Mouse (Mus musculus) thymus, postnatal 10 days (tissue): Measurements from ENCODE around the gene Hoxa9.
A peak's percentile ranks its signal among the peaks of the same experiment; 100 is the strongest.

Experiments used
- DNase-seq, 2 experiments: peaks; one replicate each; pipeline ENCODE4 v3.0.0; 2021; ENCODE audit warnings: low spot score in 2 of 2

Hoxa9 gene

DNA sequence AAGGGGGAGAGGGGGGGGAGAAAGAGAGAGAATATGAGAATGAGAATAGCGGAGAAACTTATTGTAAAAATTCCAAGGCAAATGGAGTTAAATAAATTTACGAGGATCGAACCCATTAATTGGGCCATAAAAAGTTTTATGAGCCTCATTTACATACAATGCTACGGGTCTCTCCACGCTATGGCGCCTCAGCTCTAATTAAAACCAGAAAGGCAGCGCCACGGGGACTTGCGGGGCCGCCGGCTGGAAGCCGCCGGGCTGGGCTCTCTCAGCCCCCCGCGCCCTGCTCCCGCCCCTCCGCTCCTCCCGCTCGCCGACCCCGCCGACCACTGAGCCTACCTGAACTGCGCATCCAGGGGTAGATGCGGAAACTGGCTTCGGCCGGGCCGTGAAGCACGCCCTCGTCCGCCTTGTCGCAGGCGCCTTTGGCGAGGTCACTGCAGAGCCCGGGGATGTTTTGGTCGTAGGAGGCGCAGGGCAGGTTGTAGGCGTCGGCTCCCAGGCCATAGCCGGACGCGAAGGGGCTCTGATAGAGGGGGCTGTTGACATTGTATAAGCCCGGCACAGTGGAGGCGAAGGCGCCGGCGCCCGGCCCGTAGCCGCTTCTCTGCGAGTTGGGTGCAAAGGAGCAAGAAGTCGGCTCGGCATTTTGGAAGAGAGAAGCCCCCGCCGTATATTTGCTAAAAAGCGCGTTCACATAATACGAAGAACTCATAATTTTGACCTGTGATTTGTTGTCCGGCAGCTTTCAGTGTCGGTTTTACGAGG is 14.0 kb downstream of the Hoxa9 start:
- no peak for DNase-seq

DNA sequence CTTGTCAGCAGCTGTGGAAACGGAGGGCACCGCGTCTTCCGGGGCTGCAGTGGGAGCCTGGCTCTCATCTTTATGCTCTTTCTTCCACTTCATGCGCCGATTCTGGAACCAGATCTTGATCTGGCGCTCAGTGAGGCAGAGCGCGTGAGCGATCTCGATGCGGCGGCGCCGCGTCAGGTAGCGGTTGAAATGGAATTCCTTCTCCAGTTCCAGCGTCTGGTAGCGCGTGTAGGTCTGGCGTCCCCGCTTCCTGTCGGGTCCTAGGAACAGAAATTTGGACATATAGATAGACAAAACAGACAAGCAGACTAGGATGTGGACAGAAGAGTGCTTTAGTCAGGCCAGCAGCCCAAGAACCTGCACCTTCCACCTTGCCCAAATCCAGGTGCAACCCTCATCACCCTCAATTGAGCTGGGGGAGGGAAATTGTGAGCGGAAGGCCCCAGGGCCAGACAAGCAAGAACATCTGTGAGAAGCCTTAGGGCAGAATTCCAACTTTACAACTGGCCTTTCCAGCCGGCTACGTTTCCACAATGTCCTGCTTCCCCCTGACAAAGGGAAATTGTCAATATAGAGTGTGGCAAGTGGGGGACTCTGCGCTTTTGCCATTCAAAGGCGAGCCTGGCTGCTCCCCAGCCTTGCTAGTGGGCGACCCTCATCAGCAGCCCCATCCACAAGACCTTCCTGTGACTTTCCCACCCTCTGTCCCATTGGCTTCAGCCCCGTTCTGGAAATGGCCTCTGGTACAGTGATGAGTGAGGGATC is 14.9 kb downstream of the Hoxa9 start:
- no peak for DNase-seq

DNA sequence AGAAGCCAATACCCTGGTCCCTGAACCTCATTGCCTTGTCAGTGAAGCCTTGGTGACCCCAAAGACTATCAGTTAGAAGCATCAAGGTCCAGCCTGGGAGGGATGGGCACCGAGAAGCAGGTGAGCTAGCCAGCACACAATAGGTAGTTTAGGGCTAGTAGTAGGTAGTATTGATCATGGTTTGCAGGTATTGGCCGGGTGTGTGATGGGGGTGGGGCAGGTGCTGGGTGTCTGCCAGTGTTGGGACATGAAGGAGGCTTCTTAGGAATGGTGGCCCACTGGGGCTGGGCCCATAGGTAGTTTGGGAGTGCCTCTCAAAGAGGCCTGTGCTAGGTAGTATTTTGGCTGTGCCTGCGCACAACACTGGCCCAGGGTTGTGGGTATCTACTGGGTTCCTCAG is 15.8 kb downstream of the Hoxa9 start:
- no peak for DNase-seq

DNA sequence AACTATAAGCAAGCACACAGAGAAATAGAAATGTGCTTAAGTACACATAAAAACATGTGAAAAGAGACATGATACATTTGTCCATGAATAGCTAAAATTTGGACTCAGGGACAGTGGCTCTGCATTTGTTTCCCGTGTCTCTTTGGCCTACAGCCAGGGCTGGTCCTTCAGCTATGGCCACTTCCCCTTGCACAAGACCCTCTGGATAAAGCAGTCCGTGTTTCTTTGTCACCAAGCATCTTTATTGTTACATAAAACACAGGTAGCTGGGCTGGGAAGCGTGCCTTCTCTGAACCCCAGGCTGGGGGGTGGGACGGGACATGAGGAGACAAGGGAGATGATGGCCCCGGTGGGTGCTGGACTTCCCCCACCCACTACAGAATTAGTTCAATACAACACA is 16.6 kb downstream of the Hoxa9 start:
- DNase-seq, result no peak

DNA sequence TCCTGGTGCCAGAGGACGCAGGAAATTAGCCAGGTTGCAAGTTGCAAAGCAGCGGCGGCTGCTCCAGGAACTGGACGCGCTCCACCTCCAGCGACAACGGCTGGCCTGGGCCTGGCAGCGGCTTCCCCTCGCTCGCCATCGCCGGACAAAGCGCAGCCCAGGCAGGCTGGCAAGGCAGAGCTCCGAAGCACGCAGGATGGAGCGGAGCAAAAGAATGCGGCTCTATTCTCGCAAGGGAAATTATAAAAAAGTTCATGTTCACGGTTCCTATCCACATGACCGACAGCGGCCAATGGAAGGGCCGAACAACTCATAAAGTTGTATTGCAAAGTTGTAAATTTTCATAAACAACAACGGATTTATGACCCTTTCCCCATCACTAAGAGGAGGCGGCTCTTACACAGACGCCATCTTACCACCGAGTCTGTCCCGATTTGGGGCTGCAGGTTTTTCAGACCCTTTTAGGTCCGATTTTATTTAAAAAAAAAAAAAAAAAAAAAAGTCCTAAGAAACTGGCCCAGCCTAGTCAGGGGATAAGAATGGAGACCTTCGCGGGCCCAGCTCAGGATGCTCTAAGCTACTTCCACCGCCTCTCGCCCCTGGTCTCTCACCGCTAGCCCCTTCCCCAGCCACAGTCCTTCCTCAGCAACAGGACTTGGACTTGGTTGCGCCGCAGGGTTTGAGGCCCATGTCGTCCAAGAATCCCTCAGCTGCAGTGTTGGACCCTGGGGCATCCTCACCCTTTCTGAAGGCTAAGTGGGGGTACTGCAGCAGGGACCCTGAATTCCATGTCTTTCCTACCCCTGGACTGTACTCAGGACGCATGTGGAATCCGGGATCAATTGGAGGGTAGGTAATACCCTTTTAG is 17.5 kb downstream of the Hoxa9 start, which contains the start of the genes Hoxa3 and Gm28308:
Hoxa3 (minus strand) TSS at position 218 of the 868 bp plus-strand sequence.
Gm28308 (minus strand) TSS at position 221 of the 868 bp plus-strand sequence.
- no peak for DNase-seq

DNA sequence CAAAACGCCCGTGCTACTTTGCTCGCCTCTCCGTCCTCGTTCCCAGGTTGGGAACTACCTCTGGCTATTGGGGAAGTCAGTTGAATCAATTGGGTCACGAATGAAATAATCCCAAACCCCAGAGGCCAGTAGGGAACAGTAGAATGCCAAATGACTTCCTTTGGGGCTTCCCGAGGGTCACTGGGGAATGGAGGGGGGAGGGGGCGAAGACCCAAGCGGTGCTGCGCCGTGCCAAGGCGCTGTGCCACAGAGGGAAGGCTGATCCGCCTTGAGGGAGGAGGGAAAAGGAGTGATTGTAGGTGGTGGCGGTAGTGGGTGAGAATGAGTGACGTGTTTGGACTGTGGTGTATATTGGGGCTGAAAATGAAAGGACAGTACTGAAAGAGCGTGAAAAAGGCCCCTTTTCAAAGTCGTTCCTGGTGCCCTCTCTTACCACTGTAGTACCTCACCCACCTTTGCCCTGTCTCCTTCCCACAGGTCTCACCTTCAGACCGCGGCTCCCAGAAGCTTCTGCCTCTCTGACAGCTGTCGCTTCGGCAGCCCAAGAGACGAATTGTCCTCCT is 18.3 kb downstream of the Hoxa9 start:
- no peak for DNase-seq

DNA sequence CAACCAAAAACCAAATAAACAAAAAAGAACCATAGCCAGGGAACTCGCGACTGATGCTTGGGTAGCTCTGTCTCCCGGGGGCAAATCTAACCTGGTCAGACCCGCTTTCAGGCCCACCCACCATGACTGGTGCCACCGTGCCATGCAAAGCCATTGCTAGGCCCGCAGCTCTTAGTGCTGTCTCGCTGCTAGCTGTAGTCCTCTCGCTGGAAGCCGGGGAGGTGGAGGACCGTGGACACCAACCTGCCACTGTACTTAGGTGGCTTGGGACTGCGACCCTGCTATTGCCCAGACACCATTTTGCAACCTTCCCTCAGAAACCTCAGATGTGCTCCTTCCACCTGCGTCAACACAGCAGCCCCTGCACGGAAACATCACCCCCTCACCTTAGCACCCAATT is 18.9 kb downstream of the Hoxa9 start:
- no peak for DNase-seq

DNA sequence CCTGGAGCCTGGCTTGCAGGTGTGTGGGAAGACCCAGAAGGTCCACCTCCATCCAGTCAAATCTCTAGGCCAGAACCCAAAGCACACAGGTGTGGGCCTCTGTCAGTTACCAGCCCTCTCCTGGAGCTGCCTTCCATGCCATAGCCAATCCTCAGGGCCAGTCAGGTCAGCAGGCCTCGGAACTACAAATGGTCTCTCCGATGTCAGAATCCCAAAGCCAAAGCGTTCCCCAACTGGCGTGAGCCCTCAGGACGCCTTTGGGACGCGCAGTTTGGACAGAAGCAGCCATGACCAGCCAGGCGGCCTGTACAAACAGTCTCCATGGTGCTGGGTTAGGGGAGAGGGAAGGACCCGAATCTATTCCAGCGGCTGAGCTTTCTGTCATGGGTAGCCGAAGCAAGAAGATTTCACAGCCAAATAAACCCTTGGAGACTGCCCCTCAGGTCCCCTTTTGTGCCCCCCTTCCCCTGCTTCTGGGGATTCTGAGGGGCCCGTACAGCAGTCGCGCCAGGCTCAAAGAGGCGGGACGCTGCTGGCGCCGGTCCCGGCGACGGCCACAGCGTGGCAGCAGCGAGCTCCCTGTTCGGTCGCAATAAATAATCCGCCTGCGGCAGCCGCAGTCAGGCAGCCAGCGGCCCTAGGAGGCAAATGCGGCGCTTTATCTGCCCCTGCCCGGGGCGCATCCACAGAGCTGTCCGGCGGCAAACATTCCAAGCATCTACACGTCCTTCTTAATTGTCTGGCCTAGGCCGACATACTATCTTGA is 19.5 kb downstream of the Hoxa9 start:
- peak in 1 of 2 experiments; percentile 72 for DNase-seq

DNA sequence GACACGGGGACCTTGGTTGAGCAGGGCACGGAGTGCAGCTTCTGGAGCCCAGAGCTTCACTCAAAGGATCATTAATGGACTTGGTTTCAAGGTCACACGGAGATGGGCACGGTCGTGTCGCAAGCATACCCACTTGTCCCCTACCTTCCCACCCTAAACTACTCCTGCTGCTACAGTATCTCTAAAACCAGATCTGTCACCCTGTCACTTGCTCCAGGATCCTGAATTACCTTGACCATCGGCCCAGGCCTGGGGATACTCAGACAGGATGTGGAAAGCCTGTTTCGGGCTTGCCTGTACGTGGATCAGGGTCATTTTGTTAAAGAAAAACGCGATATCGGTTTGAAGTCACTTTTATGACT is 21.2 kb downstream of the Hoxa9 start:
- no peak for DNase-seq

DNA sequence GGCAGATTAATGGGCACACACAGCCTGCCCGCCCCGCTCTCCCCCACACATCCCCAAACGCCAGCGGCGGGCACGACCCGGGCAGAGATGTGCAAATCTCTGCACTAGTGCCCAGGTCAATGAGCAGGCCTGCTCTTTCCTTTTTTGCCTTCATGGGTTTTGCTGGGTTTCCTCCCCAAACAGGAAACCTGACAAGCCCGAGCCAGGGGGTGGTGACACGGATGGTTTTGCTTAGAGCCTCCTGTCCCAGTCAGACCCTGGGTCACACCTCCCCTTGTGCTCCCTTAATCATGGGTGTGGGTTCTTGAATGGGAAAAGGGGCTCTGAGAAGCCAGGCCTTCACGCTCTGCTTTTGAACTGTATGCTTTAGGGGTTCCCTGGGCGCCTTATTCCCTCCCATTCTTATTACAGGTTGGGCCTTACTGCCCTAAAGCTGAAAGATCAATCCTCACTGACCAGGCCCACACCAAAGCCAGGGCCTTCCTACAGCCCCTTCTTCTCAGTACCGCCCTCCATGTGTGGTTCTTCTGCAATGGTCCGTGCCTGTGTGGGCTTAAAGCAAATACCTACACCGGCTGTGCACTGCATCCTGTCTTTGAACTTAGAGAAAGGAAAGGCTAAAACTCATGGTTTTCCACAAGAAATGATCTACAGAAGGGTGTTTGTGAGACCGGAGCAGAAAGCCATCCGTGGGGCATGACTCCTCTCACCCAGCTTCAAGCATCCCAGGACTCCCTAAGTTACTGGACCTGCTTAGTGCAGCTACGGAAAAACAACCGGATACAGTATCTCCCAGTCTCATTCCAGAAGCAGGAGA is 21.8 kb downstream of the Hoxa9 start:
- no peak for DNase-seq

DNA sequence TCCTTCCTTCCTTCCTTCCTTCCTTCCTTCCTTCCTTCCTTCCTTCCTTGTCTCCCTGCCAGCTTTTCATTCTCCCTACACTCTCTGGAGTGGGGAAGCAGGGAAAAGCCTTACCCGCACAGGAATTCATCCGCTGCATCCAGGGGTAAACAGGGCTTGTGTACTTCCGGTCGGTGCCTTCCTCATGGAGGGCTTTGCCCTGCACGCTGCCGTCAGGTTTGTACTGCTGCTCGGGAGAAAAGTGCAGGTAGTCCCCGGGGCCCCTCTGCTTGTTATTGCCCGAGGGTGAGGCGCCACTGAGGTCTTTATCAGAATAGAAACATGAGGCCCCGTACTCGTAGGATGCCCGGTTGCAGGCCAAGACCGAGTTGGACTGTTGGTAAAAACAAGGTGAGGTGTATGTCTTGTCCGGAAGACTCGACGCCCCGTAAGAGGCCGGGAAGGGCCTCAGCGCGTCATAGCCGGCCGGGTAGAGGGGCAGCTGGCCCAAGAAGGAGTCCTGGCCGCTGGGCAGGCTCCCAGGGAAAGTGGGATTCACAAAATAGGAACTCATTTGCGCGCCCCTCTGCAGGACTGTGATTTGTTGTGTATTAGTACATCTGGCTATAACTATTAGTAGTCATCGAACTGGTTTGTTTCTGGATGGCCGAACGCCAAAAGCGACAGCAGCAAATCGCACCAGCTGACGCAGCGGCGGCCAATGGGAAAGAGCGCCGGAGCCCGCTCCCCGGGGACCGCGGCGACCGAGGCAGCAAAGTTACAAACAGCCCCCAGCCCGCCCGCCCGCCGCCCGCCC is 22.6 kb downstream of the Hoxa9 start, which contains the start of gene Hoxa6:
Hoxa6 (minus strand) TSS at position 651 of the 796 bp plus-strand sequence.
- no peak for DNase-seq

DNA sequence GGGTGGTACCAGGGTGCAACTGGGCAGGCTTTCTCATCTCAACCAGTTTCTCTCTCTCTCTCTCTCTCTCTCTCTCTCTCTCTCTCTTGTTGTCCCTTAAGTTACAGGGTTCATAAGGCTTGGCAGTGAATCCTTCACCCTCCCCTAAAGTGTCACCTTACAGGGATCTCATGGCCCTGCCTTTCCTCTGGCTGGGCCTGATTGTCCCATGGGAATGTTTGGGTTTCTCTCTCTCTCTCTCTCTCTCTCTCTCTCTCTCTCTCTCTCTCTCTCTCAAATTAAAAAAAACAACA is 23.3 kb downstream of the Hoxa9 start:
- no peak for DNase-seq

DNA sequence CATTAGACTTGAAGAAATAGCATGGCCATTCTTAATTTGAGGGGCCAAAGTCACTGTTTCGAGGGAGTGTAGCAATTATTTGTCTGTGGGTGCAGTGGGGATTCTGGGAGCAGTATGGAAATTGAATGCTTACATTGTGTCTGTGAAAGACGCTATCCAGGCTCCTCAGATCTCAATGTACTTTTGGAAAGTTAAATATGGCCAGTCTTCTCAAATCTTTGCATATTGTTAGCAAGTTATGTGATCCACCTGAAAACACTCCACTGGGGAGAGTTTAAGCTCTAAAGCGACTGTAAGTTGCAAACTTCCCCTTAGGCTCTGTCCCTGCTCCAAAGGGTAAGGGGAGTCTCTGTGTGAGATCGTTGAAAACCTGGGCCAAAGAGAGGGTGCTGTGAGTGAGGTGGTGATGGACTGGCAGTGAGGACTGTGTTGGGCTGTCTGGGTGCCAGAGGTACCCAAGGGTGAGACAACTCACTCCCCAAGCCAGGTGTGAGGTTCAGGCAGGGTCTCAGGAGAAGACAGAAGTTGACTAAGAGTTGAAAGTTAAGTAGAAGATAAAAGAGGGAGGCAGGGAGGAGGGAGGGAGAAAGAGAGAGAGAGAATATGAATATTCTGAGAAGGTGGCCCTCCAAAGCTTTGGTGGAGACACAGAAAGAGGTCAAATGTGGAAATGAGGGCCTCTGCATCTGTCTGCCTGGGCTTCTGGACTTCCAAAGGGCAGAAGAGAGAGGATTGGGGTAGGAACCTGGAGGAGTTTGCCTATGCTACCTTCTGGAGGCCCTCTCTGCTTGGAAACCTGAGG is 23.8 kb downstream of the Hoxa9 start:
- DNase-seq, result no peak

DNA sequence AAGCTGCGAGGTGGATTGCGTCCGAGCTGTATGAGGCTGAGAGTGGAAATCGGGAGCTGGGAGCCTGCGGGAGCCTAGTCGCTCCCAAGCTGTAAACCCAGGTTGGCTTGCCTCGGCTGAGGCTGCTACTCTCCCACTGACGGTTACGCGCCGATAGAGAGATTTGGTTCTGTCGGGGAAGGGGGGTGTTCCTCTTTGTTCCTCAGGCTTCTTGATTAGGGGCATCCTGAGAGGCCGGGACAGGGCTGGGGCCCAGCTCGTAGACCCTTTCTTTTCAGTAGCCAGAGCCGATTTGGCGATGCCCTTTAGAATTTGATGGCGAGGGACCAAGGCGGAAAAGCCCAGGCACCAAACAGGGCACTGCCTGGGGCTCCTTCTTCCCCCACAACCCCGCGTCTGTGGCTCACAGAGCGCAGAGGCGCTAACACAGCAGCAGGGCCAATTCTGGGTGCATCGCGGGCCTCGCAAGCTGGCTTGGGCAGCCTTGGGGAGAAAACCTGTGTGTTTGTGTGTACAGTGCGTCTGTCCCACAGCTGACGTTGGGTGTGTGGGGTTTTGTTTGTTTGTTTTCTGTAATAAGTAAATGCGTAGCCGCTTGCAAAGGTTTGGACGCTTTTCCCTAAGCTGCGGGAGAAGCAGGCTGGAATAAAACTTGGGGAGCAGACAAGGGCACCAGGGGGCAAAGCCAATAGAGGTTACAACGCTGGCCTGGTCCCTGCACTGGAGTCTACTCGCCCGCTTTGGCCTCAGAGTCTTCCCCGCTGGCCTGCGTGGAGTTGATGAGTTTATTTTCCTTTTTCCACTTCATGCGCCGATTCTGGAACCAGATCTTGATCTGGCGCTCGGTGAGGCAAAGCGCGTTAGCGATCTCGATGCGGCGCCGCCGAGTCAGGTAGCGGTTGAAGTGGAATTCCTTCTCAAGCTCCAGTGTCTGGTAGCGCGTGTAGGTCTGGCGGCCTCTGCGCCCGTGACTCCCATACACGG is 25.0 kb downstream of the Hoxa9 start:
- DNase-seq, result no peak

DNA sequence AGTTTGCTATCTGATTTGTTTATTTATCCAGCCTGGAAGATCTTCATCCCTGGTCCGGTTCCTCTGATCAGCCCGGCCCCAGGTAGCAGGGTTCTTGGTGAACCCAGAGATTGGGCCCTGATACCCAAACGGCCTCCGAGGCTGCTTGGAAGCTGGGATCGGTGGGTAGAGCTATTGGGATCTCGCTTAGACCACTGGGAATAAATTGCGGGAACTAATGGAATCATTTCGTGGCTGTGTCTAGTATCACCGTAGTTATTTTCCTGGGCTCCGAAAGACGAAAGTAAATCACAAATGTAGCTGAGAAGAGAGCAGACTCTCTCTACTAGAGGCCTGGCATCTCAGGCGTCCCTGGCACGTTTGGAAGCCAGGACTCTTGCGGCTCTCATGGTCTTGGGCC is 25.7 kb downstream of the Hoxa9 start:
- DNase-seq, result no peak

DNA sequence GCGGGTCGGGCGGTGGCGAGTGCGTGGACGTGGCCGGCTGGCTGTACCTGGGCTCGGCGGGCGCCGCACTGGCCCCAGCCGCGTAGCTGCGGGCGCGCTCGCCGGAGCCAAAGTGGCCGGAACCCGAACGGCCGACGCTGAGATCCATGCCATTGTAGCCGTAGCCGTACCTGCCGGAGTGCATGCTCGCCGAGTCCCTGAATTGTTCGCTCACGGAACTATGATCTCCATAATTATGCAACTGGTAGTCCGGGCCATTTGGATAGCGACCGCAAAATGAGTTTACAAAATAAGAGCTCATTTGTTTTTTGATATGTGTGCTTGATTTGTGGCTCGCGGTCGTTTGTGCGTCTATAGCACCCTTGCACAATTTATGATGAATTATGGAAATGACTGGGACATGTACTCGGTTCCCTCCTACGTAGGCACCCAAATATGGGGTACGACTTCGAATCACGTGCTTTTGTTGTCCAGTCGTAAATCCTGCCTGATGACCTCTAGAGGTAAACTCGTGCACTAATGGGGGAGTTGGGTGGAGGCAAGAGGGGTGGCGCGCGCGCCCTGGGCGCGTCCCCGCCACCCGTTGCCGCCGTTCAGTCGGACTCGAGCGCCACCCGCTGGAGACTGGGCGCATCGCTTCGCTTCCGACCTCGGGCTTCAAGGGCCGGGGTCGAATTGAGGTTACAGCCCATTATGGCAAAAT is 26.7 kb downstream of the Hoxa9 start, which contains the start of gene Hoxa5:
Hoxa5 (minus strand) TSS at position 538 of the 703 bp plus-strand sequence.
- DNase-seq, result no peak
